Mouse (Mus musculus): ENCODE data around the gene Ints1.

GRCm38 (mm10) chr5:139781406-139781805 lies 5.9 kb upstream of the Ints1 start:
- TF ChIP-seq POLR2A (IDR thresholded peaks at IDR 0.05; ENCODE audit: low read depth, low read length) = no peak
- TF ChIP-seq CTCF (conservative IDR thresholded peaks at IDR 0.05; ENCODE audit: insufficient read depth, insufficient read length, low read depth, low read length) = no peak
